Mouse (Mus musculus) hindbrain, embryonic 15.5 days (tissue): ENCODE measurements around the gene Tmem190. TPM values are rescaled to one million over a fixed set of nuclear protein-coding genes. Genes with fewer than 3 reads are reported as not detected.
"Not testable (repeated sequence)": the region's sequence is repeated elsewhere in the genome, so short reads cannot be mapped to it uniquely, and the experiment has no call there.

Source experiments
- ATAC-seq: fragments of 200-750 bp; cut with Nextera tagmentation; 2 replicates; pipeline ENCODE4 v1.8.0; 2017; ENCODE audit warnings: low read depth, moderate number of reproducible peaks, moderate TSS enrichment; ENCODE audit not compliant: low FRiP score
- H3K27ac ChIP-seq: fragments of 300-500 bp; sonication (generic); replicated peaks from 2 replicates; pipeline ENCODE4 v1.5.1; 2015; ENCODE audit warnings: mild to moderate bottlenecking, inconsistent platforms
- H3K27me3 ChIP-seq: fragments of 300-500 bp; sonication (generic); 2 replicates; pipeline ENCODE4 v1.6.1; 2015; ENCODE audit warnings: control low read depth, inconsistent platforms
- H3K36me3 ChIP-seq: fragments of 300-500 bp; sonication (generic); 2 replicates; pipeline ENCODE4 v1.6.1; 2015; ENCODE audit warnings: control low read depth, inconsistent platforms
- H3K4me1 ChIP-seq: fragments of 300-500 bp; sonication (generic); replicated peaks from 2 replicates; pipeline ENCODE4 v1.6.1; 2015; ENCODE audit warnings: control low read depth, inconsistent platforms
- H3K4me2 ChIP-seq: fragments of 300-500 bp; sonication (generic); 2 replicates; pipeline ENCODE4 v1.6.1; 2015; ENCODE audit warnings: moderate library complexity, mild to moderate bottlenecking, inconsistent platforms
- H3K4me3 ChIP-seq: fragments of 300-500 bp; sonication (generic); 2 replicates; pipeline ENCODE4 v1.5.1; 2015; ENCODE audit warnings: mild to moderate bottlenecking, inconsistent platforms
- H3K9ac ChIP-seq: fragments of 300-500 bp; sonication (generic); 2 replicates; pipeline ENCODE4 v1.6.1; 2015; ENCODE audit warnings: inconsistent platforms
- H3K9me3 ChIP-seq: fragments of 300-500 bp; sonication (generic); 2 replicates; pipeline ENCODE4 v1.6.1; 2016; ENCODE audit warnings: control low read depth, inconsistent platforms
- WGBS: fragments of 180-500 bp; shearing (Covaris S2); methylation state at CpG from one replicate; pipeline ENCODE4 v1.1.7; 2015; 5-methylcytosine and 5-hydroxymethylcytosine counted together
- polyA plus RNA-seq: library from polyadenylated mRNA; unstranded; fragments of >200 nt; fragmentation: Nextera tagmentation; extraction: Ambion mirVana; gene quantifications from 2 replicates; pipeline ENCODE4 v1.2.1, GENCODE M21; 2015

Gene Tmem190
- polyA plus RNA-seq, 1 experiment from 2014 or later = not detected

DNA sequence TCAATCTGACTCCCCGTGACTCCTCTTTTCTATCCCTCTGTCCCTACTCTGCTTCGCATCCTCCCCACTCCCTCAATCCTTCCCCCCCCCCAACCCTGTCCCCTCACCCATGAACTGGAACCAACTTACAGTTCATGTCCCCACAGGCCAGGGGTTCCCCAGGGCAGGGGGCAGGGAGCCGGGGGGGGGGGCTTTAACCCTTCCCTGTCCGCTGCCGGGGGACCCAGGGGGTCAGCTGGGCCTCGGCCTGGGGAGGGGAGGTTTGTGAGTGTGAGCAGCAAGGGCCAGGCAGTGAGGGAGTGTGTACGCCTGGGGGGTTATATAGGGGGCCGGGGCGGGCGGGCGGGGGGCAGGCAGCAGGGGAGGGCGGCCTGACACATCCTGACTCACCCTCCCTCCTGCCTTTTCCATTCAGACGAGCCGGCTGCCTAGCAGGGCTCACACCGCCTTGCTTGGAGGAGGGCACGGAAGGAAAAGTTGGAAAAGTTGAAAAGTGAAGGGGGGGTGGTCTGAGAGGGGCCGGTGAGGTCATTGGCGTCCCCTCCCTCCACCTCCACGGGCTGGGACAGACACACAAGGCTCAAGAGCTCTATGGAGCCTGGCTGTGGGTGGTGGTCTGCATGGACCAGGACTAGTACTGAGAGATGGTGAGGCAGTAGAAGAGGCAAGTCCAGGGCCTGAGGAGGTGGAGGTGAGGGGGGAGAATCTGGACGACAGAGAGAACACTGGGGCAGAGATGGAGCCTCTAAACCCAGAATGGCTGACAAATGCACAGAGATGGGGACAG is 4.7 kb upstream of the Tmem190 start:
- H3K4me3 ChIP-seq = peak overlapping the region; percentile 34
- ATAC-seq = peak; percentile 24; the same call in 1 of the 2 replicates
- H3K4me1 ChIP-seq = peaks cover 10% of the 10 kb centered on the region
- H3K27me3 ChIP-seq = peaks cover 65% of the 10 kb centered on the region
- H3K36me3 ChIP-seq = no peaks in the 10 kb centered on the region
- H3K4me2 ChIP-seq = no peak overlapping the region
- 4% methylated on average over 19 of the region's 20 CpGs for WGBS
- no peak overlapping the region for H3K27ac ChIP-seq
- no peak overlapping the region for H3K9ac ChIP-seq
- H3K9me3 ChIP-seq = no peaks in the 10 kb centered on the region

DNA sequence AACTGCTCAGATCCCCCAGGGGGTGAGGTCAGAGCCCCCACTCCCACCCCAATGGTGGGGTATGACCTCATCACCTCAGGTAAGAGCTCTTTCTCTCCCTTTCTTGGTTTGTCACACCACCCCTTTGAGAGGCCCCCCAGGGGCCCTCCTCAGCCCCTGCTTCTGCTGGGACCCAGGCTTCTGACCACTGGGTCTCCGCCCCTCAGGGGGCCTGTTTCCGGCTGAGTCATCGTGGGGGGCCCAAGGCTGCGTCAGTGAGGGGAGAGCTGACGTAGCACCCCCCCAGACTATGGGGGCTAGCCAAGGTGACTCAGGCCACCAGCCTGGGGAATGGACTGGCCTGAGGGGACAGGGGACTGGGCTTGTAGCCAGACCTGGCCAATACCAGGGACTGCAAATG is 2.8 kb upstream of the Tmem190 start:
- no peak overlapping the region for H3K9ac ChIP-seq
- no peak overlapping the region for H3K4me3 ChIP-seq
- H3K4me1 ChIP-seq = peaks cover 10% of the 10 kb centered on the region
- WGBS = 42% methylated on average over 5 of the region's 5 CpGs
- H3K9me3 ChIP-seq = no peaks in the 10 kb centered on the region
- H3K27me3 ChIP-seq = peaks cover 63% of the 10 kb centered on the region
- no peak overlapping the region for H3K27ac ChIP-seq
- ATAC-seq = no peak
- H3K36me3 ChIP-seq = no peaks in the 10 kb centered on the region
- no peak overlapping the region for H3K4me2 ChIP-seq

DNA sequence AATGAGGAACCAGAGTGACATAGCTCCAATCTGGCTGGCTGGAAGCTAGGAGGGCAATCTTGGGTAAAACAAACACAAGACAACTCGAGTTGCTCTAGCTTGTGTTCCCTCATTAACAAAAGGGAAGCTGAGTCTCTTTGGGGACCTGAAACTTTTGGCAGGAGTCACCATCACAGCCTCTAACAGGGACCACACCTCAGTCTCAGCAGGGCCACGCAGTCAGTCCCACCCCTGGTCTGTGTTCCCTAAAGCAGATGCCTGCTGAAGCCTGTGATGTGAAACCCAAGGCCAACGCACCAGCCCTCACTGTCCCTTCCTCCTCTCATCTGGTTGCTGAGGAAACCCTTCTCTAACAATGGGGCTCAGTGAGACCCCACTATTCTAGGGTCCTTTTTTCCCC is 607 bp upstream of the Tmem190 start:
- Histone ChIP-seq H3K9ac (no peak overlapping the region), H3K27ac (no peak overlapping the region), H3K9me3 (no peaks in the 10 kb centered on the region), H3K4me2 (no peak overlapping the region), H3K27me3 (peaks cover 41% of the 10 kb centered on the region), H3K36me3 (no peaks in the 10 kb centered on the region), H3K4me3 (no peak overlapping the region), H3K4me1 (peaks cover 5% of the 10 kb centered on the region)
- no peak for ATAC-seq
- WGBS = 54% methylated on average over 3 of the region's 3 CpGs

DNA sequence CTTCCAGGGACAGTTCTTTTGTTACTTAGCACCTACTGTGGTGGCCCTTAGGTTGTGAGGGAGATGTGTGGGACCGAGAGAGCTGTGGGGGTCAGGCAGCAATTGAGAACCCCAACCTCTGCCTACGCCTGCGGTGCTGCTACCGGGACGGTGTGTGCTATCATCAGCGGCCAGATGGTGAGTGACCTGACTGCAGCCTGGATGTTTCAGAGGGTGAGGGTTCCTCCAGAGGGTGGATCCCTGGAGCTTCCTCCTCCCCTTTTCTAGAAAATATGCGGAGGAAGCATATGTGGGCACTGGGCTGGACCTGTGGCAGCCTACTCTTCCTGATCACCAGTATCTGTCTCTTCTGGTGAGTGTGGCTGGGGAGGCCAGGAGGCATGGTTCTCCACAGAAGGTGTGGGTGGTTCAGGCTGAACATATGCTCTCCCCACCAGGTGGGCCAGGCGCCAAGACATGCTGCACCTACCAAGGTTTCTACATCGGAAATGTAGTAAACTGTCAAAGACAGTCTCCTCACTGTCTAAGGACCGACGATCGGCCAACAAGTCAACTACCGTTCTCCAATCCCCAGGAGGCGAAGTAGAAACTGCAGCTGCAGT is 1.0 kb downstream of the Tmem190 start:
- no peak overlapping the region for H3K9ac ChIP-seq
- H3K4me1 ChIP-seq = peaks cover 7% of the 10 kb centered on the region
- H3K27ac ChIP-seq = no peak overlapping the region
- H3K4me2 ChIP-seq = no peak overlapping the region
- WGBS = 83% methylated on average over 14 of the region's 14 CpGs
- H3K36me3 ChIP-seq = no peaks in the 10 kb centered on the region
- H3K27me3 ChIP-seq = peaks cover 26% of the 10 kb centered on the region
- no peak for ATAC-seq
- no peaks in the 10 kb centered on the region for H3K9me3 ChIP-seq
- H3K4me3 ChIP-seq = no peak overlapping the region

DNA sequence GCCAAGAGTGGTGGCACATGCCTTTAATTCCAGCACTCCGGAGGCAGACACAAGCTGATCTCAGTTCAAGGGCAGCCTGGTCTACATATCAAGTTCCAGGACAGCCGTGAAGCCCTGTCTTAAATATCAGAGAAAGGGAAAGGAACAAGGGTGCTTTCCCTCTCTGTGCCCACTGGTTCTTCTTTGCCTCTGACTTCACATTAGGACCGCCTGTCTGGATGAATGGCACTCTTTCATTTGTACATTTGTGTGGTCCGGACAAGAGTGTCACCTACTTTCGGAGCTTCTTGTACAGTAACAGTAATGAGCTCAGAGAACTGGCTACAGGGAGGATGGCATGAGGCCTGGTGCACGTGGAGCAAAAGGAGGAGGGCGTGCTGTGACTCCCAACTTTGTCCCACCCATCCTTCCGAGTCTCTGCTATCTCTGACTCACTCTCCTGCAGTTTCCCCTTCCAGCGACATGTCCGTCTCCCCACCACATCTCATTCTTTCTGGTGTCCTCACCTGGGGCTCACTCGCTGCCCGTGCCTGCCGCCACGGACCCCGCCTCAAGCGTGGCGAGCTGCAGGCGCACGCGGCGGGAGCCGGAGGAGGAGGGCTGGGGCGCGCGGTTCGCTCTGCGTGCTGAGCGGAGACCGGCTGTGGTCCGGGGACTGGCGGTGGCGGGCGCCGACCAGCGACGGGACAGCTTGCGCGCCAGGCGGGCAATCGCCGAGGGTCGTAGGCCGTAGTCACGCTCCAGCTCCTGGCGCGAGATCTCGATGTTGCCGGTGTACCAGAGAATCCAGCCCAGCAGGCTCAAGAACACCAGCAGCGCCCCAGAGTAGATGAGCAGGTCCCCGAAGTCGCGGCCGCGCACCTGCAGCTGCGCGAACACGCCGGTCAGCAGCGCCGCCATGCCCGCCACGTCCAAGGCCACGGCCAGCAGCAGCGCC is 6.0 kb downstream of the Tmem190 start:
- Histone ChIP-seq H3K36me3 (no peaks in the 10 kb centered on the region), H3K4me2 (peak overlapping the region; percentile 92), H3K27ac (peak overlapping the region; percentile 71), H3K4me3 (peak overlapping the region; percentile 56), H3K4me1 (peaks cover 20% of the 10 kb centered on the region), H3K9me3 (no peaks in the 10 kb centered on the region), H3K27me3 (0 out of 2 replicates have a peak, but pooled peaks cover 3% of the 10 kb centered on the region), H3K9ac (peak overlapping the region; percentile 67)
- 2% methylated on average over 59 of the region's 64 CpGs for WGBS
- peak; percentile 49 for ATAC-seq

DNA sequence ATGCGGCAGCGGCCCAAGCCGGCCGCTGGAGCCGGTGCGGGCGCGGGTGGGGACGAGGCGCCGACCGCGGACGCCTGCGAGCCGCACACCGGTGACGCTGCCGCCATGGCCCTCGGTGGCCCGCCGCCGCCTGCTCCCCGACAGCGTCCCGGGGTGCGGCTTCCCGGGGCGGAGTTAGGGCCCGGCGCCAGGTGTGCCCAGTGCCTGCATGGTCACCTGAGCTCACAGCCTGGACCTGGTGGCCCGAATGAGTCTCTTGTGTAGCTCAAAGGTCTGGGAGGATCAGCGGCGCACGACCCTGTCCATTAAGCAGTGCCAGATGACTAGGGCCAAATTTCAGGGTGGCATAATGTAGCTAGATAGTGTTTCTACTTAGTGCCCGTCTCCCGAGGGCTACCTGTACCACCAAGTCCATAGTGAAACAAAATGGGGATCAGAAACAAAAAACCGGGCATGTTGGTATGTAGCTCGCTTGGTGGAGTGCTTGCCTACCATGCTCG is 6.7 kb downstream of the Tmem190 start, which contains the start of gene Tmem238:
Gene Tmem238 (minus strand): TSS at position 221 of the 500 bp plus-strand sequence.
- H3K4me2 ChIP-seq = peak within 1 kb of the TSS; percentile 92
- H3K36me3 ChIP-seq = peaks cover 5% of the 10 kb centered on the region
- peak within 1 kb of the TSS; percentile 56 for H3K4me3 ChIP-seq
- peaks cover 27% of the 10 kb centered on the region for H3K4me1 ChIP-seq
- H3K9ac ChIP-seq = peak within 1 kb of the TSS; percentile 67
- ATAC-seq = no peak
- H3K27me3 ChIP-seq = no peaks in the 10 kb centered on the region
- no peaks in the 10 kb centered on the region for H3K9me3 ChIP-seq
- 8% methylated on average over 40 of the region's 40 CpGs for WGBS
- H3K27ac ChIP-seq = peak within 1 kb of the TSS; percentile 71

DNA sequence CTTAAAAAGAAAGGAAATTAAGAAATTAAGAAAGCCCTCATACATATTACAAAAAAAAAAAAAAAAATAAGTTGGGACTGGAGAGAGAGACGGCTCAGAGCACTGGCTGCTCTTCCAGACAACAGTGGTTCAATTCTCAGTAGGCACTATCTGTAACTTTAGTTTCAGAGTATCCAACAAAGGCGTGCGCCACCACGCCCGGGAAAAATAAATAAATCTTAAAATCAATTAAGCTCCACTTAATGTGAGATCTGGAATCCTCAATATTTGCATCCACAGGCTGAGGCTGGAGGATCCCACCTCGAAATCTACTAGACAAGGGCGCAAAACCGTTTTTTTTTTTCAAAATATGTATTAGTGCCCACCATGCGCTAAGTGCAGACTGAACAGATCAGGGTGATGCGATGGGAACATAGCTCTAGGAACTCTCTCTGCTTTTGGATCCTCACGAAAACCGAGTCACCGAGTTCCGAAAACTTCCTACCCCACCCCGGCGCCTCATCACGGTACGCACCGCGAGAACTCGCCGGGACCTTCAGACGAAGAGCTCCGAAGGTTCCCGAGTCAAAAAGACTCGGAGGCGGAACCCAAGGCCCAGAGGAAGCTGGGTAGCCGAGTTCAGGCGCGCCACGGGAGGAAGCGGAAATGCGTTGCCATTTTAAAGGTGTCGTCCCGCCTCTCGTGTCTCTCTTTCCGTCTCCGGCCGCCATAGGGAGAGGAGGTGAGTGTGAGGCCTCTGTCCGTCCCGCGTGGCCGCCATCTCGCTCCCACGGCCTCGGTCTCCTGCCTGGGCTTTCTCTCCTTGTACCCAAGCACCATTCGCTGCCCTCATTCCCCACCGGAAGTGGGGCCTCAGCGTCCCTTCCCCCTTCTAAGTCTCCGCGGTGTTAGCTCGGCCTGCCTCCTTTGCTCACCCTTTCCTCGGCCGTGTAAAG is 9.8 kb downstream of the Tmem190 start, which contains the start of gene Rpl28:
Gene Rpl28 (plus strand): TSS at position 597 of the 935 bp plus-strand sequence.
- Histone ChIP-seq H3K27me3 (no peaks in the 10 kb centered on the region), H3K9me3 (no peaks in the 10 kb centered on the region), H3K27ac (peak within 1 kb of the TSS; percentile 91), H3K4me3 (peak within 1 kb of the TSS; percentile 90), H3K9ac (peak within 1 kb of the TSS; percentile 95), H3K4me1 (peaks cover 30% of the 10 kb centered on the region), H3K36me3 (peaks cover 36% of the 10 kb centered on the region), H3K4me2 (peak within 1 kb of the TSS; percentile 84)
- peak; percentile 93 for ATAC-seq
- 1% methylated on average over 54 of the region's 54 CpGs for WGBS

DNA sequence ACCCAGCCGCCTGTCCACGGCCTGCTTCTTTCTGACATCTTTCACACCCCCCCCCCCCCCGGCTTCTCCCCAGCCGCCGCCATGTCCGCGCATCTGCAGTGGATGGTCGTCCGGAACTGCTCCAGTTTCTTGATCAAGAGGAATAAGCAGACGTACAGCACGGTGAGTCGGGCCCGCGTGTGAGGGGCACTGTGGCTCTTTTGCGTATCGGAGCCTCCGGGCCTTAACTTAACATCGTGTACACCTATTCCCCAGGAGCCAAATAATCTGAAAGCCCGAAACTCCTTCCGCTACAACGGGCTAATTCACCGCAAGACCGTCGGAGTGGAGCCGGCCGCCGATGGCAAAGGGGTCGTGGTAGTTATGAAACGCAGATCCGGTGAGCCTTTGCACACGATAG is 10.5 kb downstream of the Tmem190 start:
- H3K27me3 ChIP-seq, H3K9me3 ChIP-seq: not testable (repeated sequence)
- Histone ChIP-seq H3K4me2 (peak overlapping the region; percentile 84), H3K4me1 (peaks cover 28% of the 10 kb centered on the region), H3K9ac (peak overlapping the region; percentile 95), H3K36me3 (peaks cover 36% of the 10 kb centered on the region), H3K4me3 (peak overlapping the region; percentile 90), H3K27ac (peak overlapping the region; percentile 91)
- peak; percentile 0; the same call in 1 of the 2 replicates for ATAC-seq
- WGBS = under 1% methylated on average over 31 of the region's 31 CpGs

DNA sequence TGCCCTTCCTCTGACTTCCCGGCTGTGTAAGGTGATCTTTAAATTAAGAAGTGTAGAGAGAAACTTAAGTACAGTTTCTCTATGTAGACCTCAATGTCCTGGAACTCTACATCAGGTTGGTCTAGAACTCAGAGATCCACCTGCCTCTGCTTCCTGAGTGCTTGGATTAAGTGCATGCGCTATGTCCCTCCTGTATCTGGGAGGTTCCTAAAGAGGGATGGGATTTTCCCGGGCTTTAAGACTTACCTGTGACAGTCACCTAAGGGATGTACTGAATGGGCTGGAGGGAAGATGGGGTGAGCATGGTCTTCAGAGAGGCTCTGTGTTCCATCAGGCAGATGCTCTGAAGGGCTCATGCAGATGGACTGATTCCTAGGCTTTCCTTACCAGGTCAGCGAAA is 10.9 kb downstream of the Tmem190 start:
- Histone ChIP-seq H3K4me2 (peak overlapping the region; percentile 84), H3K4me3 (peak overlapping the region; percentile 90), H3K27ac (peak overlapping the region; percentile 91; the same call in 1 of the 2 replicates), H3K4me1 (peaks cover 24% of the 10 kb centered on the region), H3K27me3 (no peaks in the 10 kb centered on the region), H3K36me3 (peaks cover 36% of the 10 kb centered on the region), H3K9me3 (no peaks in the 10 kb centered on the region), H3K9ac (peak overlapping the region; percentile 95)
- WGBS = 51% methylated on average over 4 of the region's 4 CpGs
- ATAC-seq = no peak

DNA sequence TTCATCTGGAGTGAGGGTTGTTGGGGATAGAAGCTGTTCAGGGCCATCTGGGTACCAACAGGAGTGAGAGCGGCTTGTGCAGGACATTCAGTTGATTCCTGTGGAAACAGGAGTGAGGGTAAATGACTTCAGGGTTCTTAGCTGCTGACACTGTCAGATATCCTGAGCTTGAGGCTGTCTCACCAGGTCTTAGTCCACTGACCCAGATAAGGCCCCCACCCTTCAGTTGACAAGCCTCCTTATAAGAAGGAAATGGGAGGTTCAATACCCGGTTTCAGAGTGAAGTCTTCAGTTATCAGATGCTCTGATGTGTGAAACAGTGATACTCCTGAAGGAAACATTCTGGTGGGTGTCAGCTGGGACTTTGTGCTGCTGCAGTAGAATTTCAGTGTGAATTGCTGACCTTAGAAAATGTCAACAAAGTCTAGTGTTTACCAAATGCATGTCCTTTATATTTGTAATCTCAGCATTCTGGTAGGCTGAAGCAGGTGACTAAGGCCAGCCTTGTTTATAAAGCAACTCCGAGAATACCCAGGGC is 12.0 kb downstream of the Tmem190 start:
- Histone ChIP-seq H3K4me2 (0 out of 2 replicates have a peak overlapping the region, but pooled peaks have one; percentile 84), H3K27ac (no peak overlapping the region), H3K4me1 (peaks cover 18% of the 10 kb centered on the region), H3K9me3 (no peaks in the 10 kb centered on the region), H3K4me3 (no peak overlapping the region), H3K36me3 (peaks cover 36% of the 10 kb centered on the region), H3K27me3 (no peaks in the 10 kb centered on the region), H3K9ac (no peak overlapping the region)
- ATAC-seq = no peak
- 84% methylated on average over 3 of the region's 3 CpGs for WGBS
